Mouse (Mus musculus): ENCODE results near the gene Lman2. TPM values are rescaled to one million over a fixed set of nuclear protein-coding genes. Genes with fewer than 3 reads are reported as not detected.

The Lman2 gene
- polyA plus RNA-seq, 1 experiment from 2014 or later: 91.7 TPM

DNA sequence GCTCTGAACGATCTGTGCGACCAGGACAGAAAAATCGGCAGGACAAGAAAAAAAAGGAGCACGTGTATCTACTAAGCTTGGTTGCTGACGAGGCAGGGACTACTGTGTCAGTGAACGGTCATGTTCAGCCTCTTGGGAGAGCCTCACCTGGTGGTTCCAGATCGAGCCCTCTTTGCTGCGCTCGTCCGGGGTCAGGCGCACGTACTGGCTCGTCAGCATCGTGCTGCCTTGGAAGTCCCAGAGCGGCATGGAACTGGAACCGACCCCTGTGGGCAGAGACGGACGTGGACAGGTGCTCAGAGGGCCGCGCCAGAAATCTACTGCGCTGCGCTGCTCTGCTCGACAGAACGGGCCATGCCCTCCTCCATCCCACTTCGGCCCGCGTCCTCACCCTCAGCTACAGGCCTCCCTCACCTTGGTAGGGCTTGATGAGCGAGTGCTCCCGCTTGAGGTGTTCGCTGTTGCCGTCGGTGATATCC, 570 bp downstream of the Lman2 start:
- WGBS: under 1% methylated on average over 32 of the region's 32 CpGs

DNA sequence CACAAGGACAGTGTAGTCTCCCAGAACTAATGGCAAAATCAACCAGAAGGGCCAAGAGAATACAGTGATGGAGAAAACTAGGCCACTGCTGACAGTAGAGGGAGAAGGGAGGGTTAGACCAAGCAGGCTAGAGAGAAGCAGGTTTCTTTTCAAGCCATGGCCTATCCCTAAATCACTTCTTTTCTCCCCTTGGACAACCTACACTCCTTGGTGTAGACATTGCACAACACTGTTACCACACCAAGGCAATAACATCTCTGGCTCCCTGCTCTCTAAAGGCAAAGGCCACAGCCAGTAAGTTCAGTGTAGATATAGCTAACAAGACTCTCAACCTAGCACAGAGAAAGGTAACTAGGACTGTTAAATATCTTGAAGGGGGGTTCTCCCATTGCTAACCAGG, 1.4 kb downstream of the Lman2 start:
- Histone ChIP-seq H3K4me1 (ENCODE audit: control insufficient read depth, insufficient read depth, low read length) (peaks cover 14% of the 10 kb centered on the region; the same call in 1 of the 2 replicates), H3K36me3 (ENCODE audit: control insufficient read depth, insufficient read depth, low read length) (peaks cover 16% of the 10 kb centered on the region; the same call in 1 of the 2 replicates), H3K9me3 (ENCODE audit: control insufficient read depth, low read depth, low read length) (no peaks in the 10 kb centered on the region), H3K4me2 (replicated peaks; ENCODE audit: low read depth, low read length) (peak overlapping the region; percentile 83), H3K27me3 (ENCODE audit: control insufficient read depth, insufficient read depth, low read length) (no peaks in the 10 kb centered on the region), H3K9ac (replicated peaks; ENCODE audit: low read depth, low read length) (no peak overlapping the region), H3K4me3 (ENCODE audit: low read depth, low read length) (peak overlapping the region; percentile 88), H3K27ac (ENCODE audit: low read length) (no peak overlapping the region)
- ATAC-seq (ENCODE audit: insufficient number of reproducible peaks, insufficient read depth, low FRiP score, low read depth): no peak

More for the DNA sequence above, 570 bp downstream of the Lman2 start:
- H3K36me3 ChIP-seq (ENCODE audit: control insufficient read depth, insufficient read depth, low read length): peaks cover 12% of the 10 kb centered on the region; the same call in 1 of the 2 replicates
- no peaks in the 10 kb centered on the region for H3K9me3 ChIP-seq (ENCODE audit: control insufficient read depth, low read depth, low read length)
- peak overlapping the region; percentile 87 for H3K27ac ChIP-seq (ENCODE audit: low read length)
- no peaks in the 10 kb centered on the region for H3K27me3 ChIP-seq (ENCODE audit: control insufficient read depth, insufficient read depth, low read length)
- H3K4me1 ChIP-seq (ENCODE audit: control insufficient read depth, insufficient read depth, low read length): peaks cover 14% of the 10 kb centered on the region; the same call in 1 of the 2 replicates
- H3K4me3 ChIP-seq (ENCODE audit: low read depth, low read length): peak overlapping the region; percentile 88
- H3K4me2 ChIP-seq (replicated peaks; ENCODE audit: low read depth, low read length): peak overlapping the region; percentile 83
- ATAC-seq (ENCODE audit: insufficient number of reproducible peaks, insufficient read depth, low FRiP score, low read depth): peak; percentile 49; the same call in 1 of the 2 replicates
- H3K9ac ChIP-seq (replicated peaks; ENCODE audit: low read depth, low read length): peak overlapping the region; percentile 77

DNA sequence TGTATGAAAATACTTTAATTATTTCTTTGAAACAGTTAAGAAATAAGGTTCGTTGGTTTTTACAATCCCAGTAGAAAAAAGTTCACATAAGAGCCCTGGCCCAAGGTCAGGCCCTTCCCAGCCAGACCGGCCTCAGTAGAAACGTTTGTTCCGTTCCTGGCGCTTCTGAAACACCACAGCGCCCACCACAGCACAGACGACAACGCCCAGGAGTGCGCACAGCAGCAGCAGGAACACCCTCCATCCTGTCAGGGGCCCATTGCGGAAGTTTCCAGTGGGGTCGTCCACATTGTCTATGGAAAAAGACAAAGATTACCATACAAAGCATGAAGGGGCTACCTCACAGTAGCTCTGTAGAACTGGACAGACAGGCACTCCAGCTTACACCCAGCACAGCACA, 15.8 kb downstream of the Lman2 start:
- no peak overlapping the region for H3K9ac ChIP-seq (replicated peaks; ENCODE audit: low read depth, low read length)
- peaks cover 69% of the 10 kb centered on the region for H3K36me3 ChIP-seq (ENCODE audit: control insufficient read depth, insufficient read depth, low read length)
- 86% methylated on average over 11 of the region's 11 CpGs for WGBS
- no peak overlapping the region for H3K4me3 ChIP-seq (ENCODE audit: low read depth, low read length)
- H3K9me3 ChIP-seq (ENCODE audit: control insufficient read depth, low read depth, low read length): no peaks in the 10 kb centered on the region
- H3K27ac ChIP-seq (ENCODE audit: low read length): no peak overlapping the region
- H3K27me3 ChIP-seq (ENCODE audit: control insufficient read depth, insufficient read depth, low read length): no peaks in the 10 kb centered on the region
- ATAC-seq (ENCODE audit: insufficient number of reproducible peaks, insufficient read depth, low FRiP score, low read depth): no peak
- H3K4me1 ChIP-seq (ENCODE audit: control insufficient read depth, insufficient read depth, low read length): no peaks in the 10 kb centered on the region
- no peak overlapping the region for H3K4me2 ChIP-seq (replicated peaks; ENCODE audit: low read depth, low read length)

DNA sequence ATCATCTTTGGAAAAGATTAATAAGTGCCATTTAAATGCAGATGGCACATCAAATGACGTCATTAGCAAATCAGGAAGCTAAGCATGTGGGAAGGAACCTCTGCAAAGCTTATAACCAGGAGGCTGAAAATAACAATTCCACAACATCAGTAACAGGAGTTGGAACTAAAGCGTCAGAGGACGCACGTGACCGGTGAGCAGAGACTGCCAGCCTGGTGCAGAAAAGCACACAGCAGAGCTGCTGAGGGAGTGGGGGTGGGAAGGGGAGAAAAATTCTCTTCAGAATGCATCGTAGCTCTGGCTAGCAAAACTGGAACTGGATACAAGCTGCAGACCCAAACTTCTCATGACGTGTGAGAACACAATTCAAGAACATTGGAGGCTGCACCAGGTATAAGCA, 18.3 kb downstream of the Lman2 start:
- H3K36me3 ChIP-seq (ENCODE audit: control insufficient read depth, insufficient read depth, low read length): peaks cover 53% of the 10 kb centered on the region
- H3K9me3 ChIP-seq (ENCODE audit: control insufficient read depth, low read depth, low read length): no peaks in the 10 kb centered on the region
- no peak overlapping the region for H3K9ac ChIP-seq (replicated peaks; ENCODE audit: low read depth, low read length)
- H3K4me1 ChIP-seq (ENCODE audit: control insufficient read depth, insufficient read depth, low read length): no peaks in the 10 kb centered on the region
- no peak overlapping the region for H3K4me3 ChIP-seq (ENCODE audit: low read depth, low read length)
- WGBS: 89% methylated on average over 7 of the region's 7 CpGs
- no peaks in the 10 kb centered on the region for H3K27me3 ChIP-seq (ENCODE audit: control insufficient read depth, insufficient read depth, low read length)
- no peak overlapping the region for H3K4me2 ChIP-seq (replicated peaks; ENCODE audit: low read depth, low read length)
- no peak for ATAC-seq (ENCODE audit: insufficient number of reproducible peaks, insufficient read depth, low FRiP score, low read depth)
- no peak overlapping the region for H3K27ac ChIP-seq (ENCODE audit: low read length)

GRCm38 (mm10) chr13:55342469-55342868, 20.1 kb downstream of the Lman2 start:
- ATAC-seq (ENCODE audit: insufficient number of reproducible peaks, insufficient read depth, low FRiP score, low read depth): no peak
- Histone ChIP-seq H3K4me2 (replicated peaks; ENCODE audit: low read depth, low read length) (no peak overlapping the region), H3K4me3 (ENCODE audit: low read depth, low read length) (no peak overlapping the region), H3K9me3 (ENCODE audit: control insufficient read depth, low read depth, low read length) (no peaks in the 10 kb centered on the region), H3K27me3 (ENCODE audit: control insufficient read depth, insufficient read depth, low read length) (no peaks in the 10 kb centered on the region), H3K27ac (ENCODE audit: low read length) (no peak overlapping the region), H3K9ac (replicated peaks; ENCODE audit: low read depth, low read length) (no peak overlapping the region), H3K36me3 (ENCODE audit: control insufficient read depth, insufficient read depth, low read length) (peaks cover 35% of the 10 kb centered on the region), H3K4me1 (ENCODE audit: control insufficient read depth, insufficient read depth, low read length) (no peaks in the 10 kb centered on the region)
- WGBS: 25% methylated on average over 11 of the region's 11 CpGs

GRCm38 (mm10) chr13:55339259-55339658, 23.3 kb downstream of the Lman2 start:
- Histone ChIP-seq H3K4me1 (ENCODE audit: control insufficient read depth, insufficient read depth, low read length) (no peaks in the 10 kb centered on the region), H3K9me3 (ENCODE audit: control insufficient read depth, low read depth, low read length) (no peaks in the 10 kb centered on the region), H3K36me3 (ENCODE audit: control insufficient read depth, insufficient read depth, low read length) (peaks cover 3% of the 10 kb centered on the region; the same call in 1 of the 2 replicates), H3K4me2 (replicated peaks; ENCODE audit: low read depth, low read length) (no peak overlapping the region), H3K27ac (ENCODE audit: low read length) (no peak overlapping the region), H3K9ac (replicated peaks; ENCODE audit: low read depth, low read length) (no peak overlapping the region), H3K4me3 (ENCODE audit: low read depth, low read length) (no peak overlapping the region), H3K27me3 (ENCODE audit: control insufficient read depth, insufficient read depth, low read length) (no peaks in the 10 kb centered on the region)
- WGBS: 34% methylated on average over 2 of the region's 2 CpGs
- ATAC-seq (ENCODE audit: insufficient number of reproducible peaks, insufficient read depth, low FRiP score, low read depth): peak; percentile 78

- H3K9me3 ChIP-seq (ENCODE audit: control insufficient read depth, low read depth, low read length): no peaks in the 10 kb centered on the region
- no peaks in the 10 kb centered on the region for H3K27me3 ChIP-seq (ENCODE audit: control insufficient read depth, insufficient read depth, low read length)
- no peak overlapping the region for H3K27ac ChIP-seq (ENCODE audit: low read length)
- no peak overlapping the region for H3K9ac ChIP-seq (replicated peaks; ENCODE audit: low read depth, low read length)
- no peak for ATAC-seq (ENCODE audit: insufficient number of reproducible peaks, insufficient read depth, low FRiP score, low read depth)
- H3K36me3 ChIP-seq (ENCODE audit: control insufficient read depth, insufficient read depth, low read length): no peaks in the 10 kb centered on the region
- no peak overlapping the region for H3K4me3 ChIP-seq (ENCODE audit: low read depth, low read length)
- H3K4me1 ChIP-seq (ENCODE audit: control insufficient read depth, insufficient read depth, low read length): no peaks in the 10 kb centered on the region
- H3K4me2 ChIP-seq (replicated peaks; ENCODE audit: low read depth, low read length): no peak overlapping the region
- 59% methylated on average over 12 of the region's 12 CpGs for WGBS
These were observed 24.2 kb downstream of the Lman2 start for GRCm38 (mm10) chr13:55338131-55339054.

DNA sequence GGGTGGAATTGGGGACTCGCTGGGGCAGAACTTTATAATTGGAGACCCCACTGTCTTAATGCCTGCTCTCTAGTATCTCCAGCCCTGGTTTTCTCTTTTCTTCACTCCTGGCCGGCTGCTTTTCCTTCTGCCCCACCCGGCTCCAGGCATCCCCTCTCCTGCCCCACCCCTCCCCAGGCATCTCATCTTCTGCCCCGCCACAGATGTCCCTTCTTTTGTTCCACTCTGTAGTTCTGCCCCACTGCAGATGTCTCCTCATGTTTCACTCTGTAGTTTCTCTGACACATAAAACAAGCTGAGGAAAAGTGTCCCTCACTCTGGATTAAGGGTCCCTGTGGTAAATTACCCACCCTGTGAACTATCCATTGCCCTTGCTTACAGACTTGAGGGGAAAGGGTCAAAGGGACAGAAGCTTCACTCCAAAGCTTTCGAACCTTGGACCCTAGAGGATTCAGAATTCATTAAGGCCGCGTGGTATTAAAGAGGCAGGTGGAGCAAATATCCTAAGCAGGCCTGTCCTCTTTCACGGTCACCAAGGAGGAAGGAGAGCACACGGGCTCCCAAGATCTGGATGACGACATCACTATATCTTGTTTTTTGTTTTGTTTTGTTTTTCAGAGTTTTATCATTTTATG, 25.1 kb downstream of the Lman2 start:
- no peaks in the 10 kb centered on the region for H3K27me3 ChIP-seq (ENCODE audit: control insufficient read depth, insufficient read depth, low read length)
- H3K36me3 ChIP-seq (ENCODE audit: control insufficient read depth, insufficient read depth, low read length): no peaks in the 10 kb centered on the region
- H3K27ac ChIP-seq (ENCODE audit: low read length): no peak overlapping the region
- H3K4me1 ChIP-seq (ENCODE audit: control insufficient read depth, insufficient read depth, low read length): no peaks in the 10 kb centered on the region
- 77% methylated on average over 10 of the region's 10 CpGs for WGBS
- no peak overlapping the region for H3K4me3 ChIP-seq (ENCODE audit: low read depth, low read length)
- H3K4me2 ChIP-seq (replicated peaks; ENCODE audit: low read depth, low read length): no peak overlapping the region
- no peak for ATAC-seq (ENCODE audit: insufficient number of reproducible peaks, insufficient read depth, low FRiP score, low read depth)
- H3K9ac ChIP-seq (replicated peaks; ENCODE audit: low read depth, low read length): no peak overlapping the region
- H3K9me3 ChIP-seq (ENCODE audit: control insufficient read depth, low read depth, low read length): no peaks in the 10 kb centered on the region

Data from stomach, embryonic 14.5 days (tissue).